In the genomic region with DNA sequence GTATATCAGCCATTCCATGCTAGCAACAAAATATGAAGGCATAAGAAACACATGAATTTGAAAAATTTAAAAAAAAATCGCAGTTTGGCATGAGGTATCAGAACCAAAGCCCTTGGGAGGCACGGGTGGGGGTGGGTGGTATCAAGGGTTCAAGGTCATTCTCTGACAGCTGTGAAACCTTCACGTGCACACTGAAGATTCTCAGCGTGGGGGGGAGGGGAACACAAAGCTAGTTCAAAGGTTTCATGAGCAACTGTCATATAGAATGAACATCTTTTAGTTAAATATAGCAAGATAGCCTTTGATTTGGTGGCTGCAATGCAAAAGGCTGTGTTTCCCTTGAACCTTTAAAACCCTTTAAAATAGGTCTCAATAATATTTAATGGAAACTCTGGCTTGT, we compare ENCODE assay signal across 21 mouse cellular contexts. TPM values are rescaled to one million over a fixed set of nuclear protein-coding genes. Genes with fewer than 3 reads are reported as not detected.
"Had no signal": no experiment of that assay in that cellular context is flagged by ENCODE, and none has a peak within 500 bp of the region (broad histone marks: within the 10 kb centered on the region; RNA-seq: fewer than 3 reads in every experiment).

No protein-coding gene starts in this region.

- H3K4me3 ChIP-seq: kidney, embryonic 15.5 days; left cerebral cortex, adult 2 months; liver, embryonic 13.5 days; neural tube, embryonic 12.5 days; neural tube, embryonic 15.5 days had no signal

- H3K9ac ChIP-seq: kidney, embryonic 15.5 days; liver, embryonic 13.5 days; neural tube, embryonic 12.5 days; neural tube, embryonic 15.5 days had no signal

- H3K4me1 ChIP-seq: liver, embryonic 13.5 days; neural tube, embryonic 12.5 days; neural tube, embryonic 15.5 days had no signal

- H3K9me3 ChIP-seq: kidney, embryonic 15.5 days; liver, embryonic 13.5 days; neural tube, embryonic 12.5 days; neural tube, embryonic 15.5 days had no signal

- H3K4me2 ChIP-seq: kidney, embryonic 15.5 days; liver, embryonic 13.5 days; midbrain, embryonic 11.5 days; neural tube, embryonic 12.5 days; neural tube, embryonic 15.5 days had no signal

- H3K36me3 ChIP-seq: kidney, embryonic 15.5 days; liver, embryonic 13.5 days; neural tube, embryonic 12.5 days; neural tube, embryonic 15.5 days had no signal

- H3K27ac ChIP-seq: kidney, embryonic 15.5 days; left cerebral cortex, adult 2 months; liver, embryonic 13.5 days; neural tube, embryonic 12.5 days; neural tube, embryonic 15.5 days; stomach, postnatal 0 days had no signal

- H3K27me3 ChIP-seq: kidney, embryonic 15.5 days; neural tube, embryonic 12.5 days had no signal

- DNase-seq: kidney, adult 11 months; kidney, adult 8-10 months; kidney, postnatal 10 days; kidney, postnatal 36 days; layer of hippocampus, postnatal 36 days; liver, embryonic 13.5 days; lung, adult 2 months; lung, postnatal 14 days; lung, postnatal 4 days; midbrain, embryonic 14.5 days; spleen, adult 18-20 months had no signal

RNA-seq across cellular contexts. Expression of a gene that starts 20.7 kb away (rescaled TPM):
- polyA plus RNA-seq: limb, embryonic 11.5 days; midbrain, embryonic 14.5 days had no signal

RNA-seq across cellular contexts. Expression of a gene that starts 25.8 kb away (rescaled TPM):
- polyA plus RNA-seq: liver, adult 2 months; lung, embryonic 16.5 days; midbrain, embryonic 14.5 days; neural tube, embryonic 12.5 days; neural tube, embryonic 15.5 days; stomach, embryonic 14.5 days had no signal
